Mouse (Mus musculus) bone marrow, adult 2 months (tissue): ENCODE results near the gene Hist1h4f. TPM values are rescaled to one million over a fixed set of nuclear protein-coding genes. Genes with fewer than 3 reads are reported as not detected.
"Not testable (repeated sequence)": the region's sequence is repeated elsewhere in the genome, so short reads cannot be mapped to it uniquely, and the experiment has no call there.

Experiments used
- H3K27ac ChIP-seq: fragments of 200-500 bp; 2 replicates; pipeline ENCODE4 v1.5.1; 2012; ENCODE audit warnings: low read depth, mild to moderate bottlenecking, control low read depth, inconsistent platforms, low read length; ENCODE audit not compliant: control insufficient read depth, poor library complexity, insufficient read depth
- H3K4me1 ChIP-seq: fragments of 200-500 bp; 2 replicates; pipeline ENCODE4 v1.6.1; 2011; ENCODE audit warnings: low read length; ENCODE audit not compliant: control insufficient read depth, insufficient read depth
- H3K4me3 ChIP-seq: fragments of 200-500 bp; replicated peaks from 2 replicates; pipeline ENCODE3; 2011; ENCODE audit warnings: mild to moderate bottlenecking, low read depth, low read length, control low read depth; ENCODE audit not compliant: control insufficient read depth
- CTCF ChIP-seq: fragments of 200-500 bp; IDR thresholded peaks from 2 replicates; pipeline ENCODE4 v1.5.1; 2011; ENCODE audit warnings: low read length, control low read depth; ENCODE audit not compliant: control insufficient read depth, insufficient read depth
- POLR2A ChIP-seq: fragments of 200-500 bp; IDR thresholded peaks from 2 replicates; pipeline ENCODE4 v1.6.1; 2011; ENCODE audit warnings: low read depth, mild to moderate bottlenecking, control low read depth, low read length, borderline replicate concordance; ENCODE audit not compliant: control insufficient read depth
- WGBS: fragments of 180-500 bp; shearing (Covaris S2); methylation state at CpG from one replicate; pipeline ENCODE4 v1.1.7; 2018; 5-methylcytosine and 5-hydroxymethylcytosine counted together
- polyA plus RNA-seq: library from polyadenylated mRNA; stranded (reverse); fragments of >200 nt; gene quantifications from 2 replicates; pipeline ENCODE4 v1.2.4, GENCODE M21; 2011; ENCODE audit warnings: low replicate concordance; ENCODE audit not compliant: missing spikeins, insufficient read depth, insufficient read length

Gene Hist1h4f
- polyA plus RNA-seq, 1 experiment: 284 TPM

GRCm38 (mm10) chr13:23581408-23582218 lies 30.2 kb upstream of the Hist1h4f start, which contains the start of gene Hist1h4d:
TSS of gene Hist1h4d (plus strand) at chr13:23581598.
- Histone ChIP-seq H3K27ac (peak within 1 kb of the TSS; percentile 97), H3K4me1 (no peaks in the 10 kb centered on the region; the same call in 1 of the 2 replicates), H3K4me3 (peak within 1 kb of the TSS; percentile 74)
- TF ChIP-seq POLR2A (peak; percentile 100), CTCF (no peak)
- WGBS: under 1% methylated on average over 43 of the region's 43 CpGs

GRCm38 (mm10) chr13:23577835-23578234 lies 26.4 kb upstream of the Hist1h4f start:
- Histone ChIP-seq H3K27ac (no peak overlapping the region), H3K4me3 (no peak overlapping the region), H3K4me1 (no peaks in the 10 kb centered on the region; the same call in 1 of the 2 replicates)
- TF ChIP-seq POLR2A: no peak
- TF ChIP-seq CTCF: no peak
- 83% methylated on average over 1 of the region's 1 CpGs for WGBS

- Histone ChIP-seq H3K4me3 (no peak overlapping the region), H3K27ac (peak overlapping the region; percentile 81; the same call in 1 of the 2 replicates), H3K4me1 (no peaks in the 10 kb centered on the region; the same call in 1 of the 2 replicates)
- WGBS: 47% methylated on average over 6 of the region's 6 CpGs
- TF ChIP-seq CTCF: no peak
- no peak for TF ChIP-seq POLR2A
These were observed 25.6 kb upstream of the Hist1h4f start for GRCm38 (mm10) chr13:23576906-23577639.

- Histone ChIP-seq H3K4me3 (peak overlapping the region; percentile 54), H3K4me1 (no peaks in the 10 kb centered on the region; the same call in 1 of the 2 replicates), H3K27ac (peak overlapping the region; percentile 93)
- TF ChIP-seq CTCF: no peak
- no peak for TF ChIP-seq POLR2A
- 41% methylated on average over 7 of the region's 7 CpGs for WGBS
These were observed 25.0 kb upstream of the Hist1h4f start for GRCm38 (mm10) chr13:23576351-23576881.

- peak; percentile 93; the same call in 1 of the 2 replicates for TF ChIP-seq POLR2A
- 2% methylated on average over 16 of the region's 40 CpGs for WGBS
- H3K27ac ChIP-seq: peak overlapping the region; percentile 93
These were observed 24.4 kb upstream of the Hist1h4f start for GRCm38 (mm10) chr13:23575864-23576313.

GRCm38 (mm10) chr13:23575271-23575851 lies 23.9 kb upstream of the Hist1h4f start, which contains the start of gene Hist1h3d:
TSS of gene Hist1h3d (plus strand) at chr13:23575763.
- H3K4me1 ChIP-seq: no peaks in the 10 kb centered on the region; the same call in 1 of the 2 replicates
- no peak for TF ChIP-seq CTCF
- no peak for TF ChIP-seq POLR2A
- peak within 1 kb of the TSS; percentile 63 for H3K4me3 ChIP-seq
- WGBS: under 1% methylated on average over 18 of the region's 18 CpGs
- H3K27ac ChIP-seq: peak within 1 kb of the TSS; percentile 95

More at GRCm38 (mm10) chr13:23575864-23576313, 24.4 kb upstream of the Hist1h4f start:
- not testable (repeated sequence) for H3K4me1 ChIP-seq
- peak overlapping the region; percentile 63 for H3K4me3 ChIP-seq

- H3K4me3 ChIP-seq: peak overlapping the region; percentile 45
- peak overlapping the region; percentile 95 for H3K27ac ChIP-seq
- not testable (repeated sequence) for H3K4me1 ChIP-seq
- peak; percentile 86; the same call in 1 of the 2 replicates for TF ChIP-seq POLR2A
- under 1% methylated on average over 15 of the region's 39 CpGs for WGBS
These were observed 23.2 kb upstream of the Hist1h4f start for GRCm38 (mm10) chr13:23574546-23575170.
